Mouse (Mus musculus) forebrain, embryonic 10.5 days (tissue): ENCODE measurements around the gene Mtif3. TPM values are rescaled to one million over a fixed set of nuclear protein-coding genes. Genes with fewer than 3 reads are reported as not detected.
A peak's percentile ranks its signal among the peaks of the same experiment; 100 is the strongest.

Experiments
- DNase-seq: peaks from one replicate; pipeline ENCODE4 v3.0.0-alpha.2; 2017; ENCODE audit warnings: low spot score; ENCODE audit errors: extremely low spot score
- H3K27ac ChIP-seq: fragments of 300-500 bp; sonication (generic); 2 replicates; pipeline ENCODE4 v1.5.1; 2016; ENCODE audit warnings: mild to moderate bottlenecking
- H3K27me3 ChIP-seq: fragments of 300-500 bp; sonication (generic); 2 replicates; pipeline ENCODE4 v1.6.1; 2016; ENCODE audit warnings: mild to moderate bottlenecking; ENCODE audit not compliant: poor library complexity, severe bottlenecking
- H3K36me3 ChIP-seq: fragments of 300-500 bp; sonication (generic); replicated peaks from 2 replicates; pipeline ENCODE4 v1.6.1; 2016; ENCODE audit warnings: mild to moderate bottlenecking, moderate library complexity
- H3K4me1 ChIP-seq: fragments of 300-500 bp; sonication (generic); 2 replicates; pipeline ENCODE4 v1.6.1; 2016
- H3K4me3 ChIP-seq: fragments of 300-500 bp; sonication (generic); 2 replicates; pipeline ENCODE4 v1.5.1; 2016; ENCODE audit warnings: mild to moderate bottlenecking, moderate library complexity
- H3K9me3 ChIP-seq: fragments of 300-500 bp; sonication (generic); 2 replicates; pipeline ENCODE4 v1.6.1; 2016; ENCODE audit warnings: mild to moderate bottlenecking, moderate library complexity
- WGBS: fragments of 180-500 bp; shearing (Covaris S2); methylation state at CpG from one replicate; pipeline ENCODE4 v1.1.7; 2016; 5-methylcytosine and 5-hydroxymethylcytosine counted together
- polyA plus RNA-seq: library from polyadenylated mRNA; unstranded; fragments of >200 nt; fragmentation: Nextera tagmentation; extraction: Ambion mirVana; gene quantifications from 2 replicates; pipeline ENCODE4 v1.2.1, GENCODE M21; 2016

The Mtif3 gene
- 20.7 and 22.4 TPM in 2 replicates for polyA plus RNA-seq

DNA sequence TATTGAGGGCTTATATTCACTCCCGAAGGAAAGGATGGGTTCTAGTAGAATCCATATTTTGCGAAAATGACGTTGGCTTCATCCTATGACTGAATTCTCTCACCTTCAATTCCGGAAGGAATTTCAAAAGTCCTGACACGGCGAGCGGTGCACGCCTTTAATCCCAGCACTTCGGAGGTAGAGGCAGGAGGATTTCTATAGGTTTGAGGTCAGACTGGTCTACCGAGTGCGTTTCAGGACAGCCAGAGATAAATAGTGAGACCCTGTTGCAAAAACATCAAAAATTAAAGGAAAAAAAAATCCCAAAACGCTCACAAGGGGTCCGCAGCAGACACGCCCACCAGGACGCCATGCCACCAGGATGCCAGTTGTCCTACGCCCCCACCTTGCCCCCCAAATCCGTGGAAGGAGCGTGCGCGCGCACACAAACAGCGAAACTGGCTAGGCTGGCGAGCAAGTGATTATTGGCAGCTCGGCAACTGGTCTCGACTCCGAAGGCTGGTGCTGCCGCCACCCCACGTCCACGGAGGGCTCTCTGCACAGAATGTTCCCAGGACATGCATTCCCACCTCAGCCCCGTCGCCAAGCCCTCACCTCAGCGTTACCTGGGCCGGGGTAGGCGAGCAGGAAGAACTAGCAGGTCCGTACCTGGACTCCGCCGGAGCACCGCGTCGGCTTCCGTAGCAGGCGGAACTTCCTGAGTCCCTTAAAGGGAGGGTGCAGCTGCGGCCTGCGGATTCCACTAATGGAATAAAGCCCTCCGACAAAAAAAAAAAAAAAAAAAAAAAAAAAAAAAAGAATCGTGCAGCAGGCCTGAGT, at the start of gene Mtif3:
Mtif3 (minus strand) TSS at position 683 of the 819 bp plus-strand sequence.
- WGBS, result 2% methylated on average over 46 of the region's 46 CpGs
- peak; percentile 85 for DNase-seq
- peak within 1 kb of the TSS; percentile 88 for H3K27ac ChIP-seq
- peaks cover 16% of the 10 kb centered on the region for H3K4me1 ChIP-seq
- H3K9me3 ChIP-seq, result no peaks in the 10 kb centered on the region
- peaks cover 20% of the 10 kb centered on the region for H3K36me3 ChIP-seq
- peak within 1 kb of the TSS; percentile 80 for H3K4me3 ChIP-seq
- peaks cover 28% of the 10 kb centered on the region for H3K27me3 ChIP-seq

DNA sequence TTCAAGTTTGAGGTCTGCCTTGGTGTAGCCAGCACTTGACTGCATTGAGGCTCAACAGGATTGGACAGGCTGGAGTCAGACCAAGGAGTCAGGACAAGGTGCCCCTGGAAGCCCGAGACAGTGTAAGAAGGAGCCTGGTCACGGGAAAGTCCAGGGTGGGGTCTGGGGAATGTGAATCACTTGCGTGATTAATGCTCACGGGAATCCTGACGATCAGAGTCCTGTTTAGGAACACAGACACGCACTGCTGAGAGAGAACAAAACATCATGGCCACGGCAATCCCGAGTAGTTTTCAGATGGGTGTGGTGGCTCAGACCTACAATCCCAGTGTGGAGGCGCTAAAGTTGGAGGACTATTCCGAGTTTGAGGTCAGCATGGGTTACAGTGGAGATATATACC, 47.7 kb upstream of the Mtif3 start:
- Histone ChIP-seq H3K36me3 (no peaks in the 10 kb centered on the region; the same call in 1 of the 2 replicates), H3K4me3 (no peak overlapping the region), H3K27ac (no peak overlapping the region), H3K27me3 (no peaks in the 10 kb centered on the region), H3K9me3 (no peaks in the 10 kb centered on the region), H3K4me1 (peaks cover 3% of the 10 kb centered on the region; the same call in 1 of the 2 replicates)
- WGBS, result 88% methylated on average over 10 of the region's 10 CpGs
- no peak for DNase-seq

DNA sequence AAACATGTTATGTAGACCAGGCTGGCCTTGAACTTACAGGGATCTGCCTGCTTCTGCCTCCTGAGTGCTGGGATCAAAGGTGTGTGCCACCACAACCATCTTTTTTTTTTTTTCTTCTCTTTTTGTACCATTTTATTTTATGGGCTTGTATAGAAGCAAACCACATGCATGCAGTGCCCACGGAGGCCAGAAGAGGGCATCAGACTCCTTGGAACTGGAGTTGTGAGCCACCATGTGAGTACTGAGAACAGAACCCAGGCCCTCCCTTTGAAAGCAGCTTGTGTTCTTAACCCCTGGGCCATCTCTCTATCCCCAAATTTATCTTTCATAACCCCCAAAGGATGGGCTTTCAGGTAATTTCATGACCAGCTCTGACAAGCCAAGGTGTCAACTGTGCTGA, 39.7 kb upstream of the Mtif3 start:
- no peak for DNase-seq
- H3K27me3 ChIP-seq, result no peaks in the 10 kb centered on the region
- 63% methylated on average over 1 of the region's 1 CpGs for WGBS

DNA sequence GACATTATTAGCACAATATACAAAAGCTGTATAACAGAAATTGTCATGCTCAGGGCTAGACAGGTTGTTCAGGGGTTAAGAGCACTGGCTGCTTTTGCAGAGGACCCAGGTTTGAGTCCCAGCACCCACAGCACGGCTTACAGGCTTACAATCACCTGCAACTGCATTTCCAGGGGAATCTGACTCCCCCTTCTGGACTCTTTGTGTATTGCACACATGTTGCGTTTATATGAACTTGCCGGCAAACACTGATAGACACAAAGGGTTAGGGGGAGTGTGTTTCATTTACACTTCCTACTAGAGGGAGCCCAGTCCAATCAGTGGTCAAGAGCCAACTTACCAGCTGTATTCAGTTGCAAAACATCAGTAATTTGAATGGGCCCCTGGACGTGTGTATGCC, 37.7 kb upstream of the Mtif3 start:
- Histone ChIP-seq H3K4me3 (no peak overlapping the region), H3K27ac (no peak overlapping the region), H3K27me3 (no peaks in the 10 kb centered on the region), H3K9me3 (peaks cover 20% of the 10 kb centered on the region; the same call in 1 of the 2 replicates), H3K36me3 (no peaks in the 10 kb centered on the region), H3K4me1 (no peaks in the 10 kb centered on the region)
- 88% methylated on average over 4 of the region's 4 CpGs for WGBS
- DNase-seq, result no peak

More for the DNA sequence above, 39.7 kb upstream of the Mtif3 start:
- no peaks in the 10 kb centered on the region for H3K4me1 ChIP-seq
- no peak overlapping the region for H3K27ac ChIP-seq
- peaks cover 20% of the 10 kb centered on the region; the same call in 1 of the 2 replicates for H3K9me3 ChIP-seq
- H3K4me3 ChIP-seq, result no peak overlapping the region
- no peaks in the 10 kb centered on the region for H3K36me3 ChIP-seq

DNA sequence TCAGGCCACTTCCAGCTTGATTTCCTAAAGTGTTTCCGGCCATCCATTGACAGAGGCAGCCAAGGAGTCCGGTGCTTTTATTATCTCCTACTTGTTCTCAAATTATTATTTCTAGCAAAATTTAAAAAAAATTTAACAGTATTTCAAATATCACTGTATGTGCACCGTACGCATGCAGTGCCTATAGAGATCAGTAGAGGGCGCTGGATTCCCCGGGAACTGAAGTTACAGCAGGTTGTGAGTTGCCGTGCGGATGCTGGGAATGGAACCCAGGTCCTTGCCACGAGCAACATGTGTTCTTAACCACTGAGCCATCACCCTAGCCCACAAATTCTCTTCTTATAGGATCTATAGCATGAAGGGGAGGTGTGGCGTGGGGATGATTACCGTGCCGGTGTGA, 35.2 kb upstream of the Mtif3 start:
- 91% methylated on average over 12 of the region's 12 CpGs for WGBS
- Histone ChIP-seq H3K4me1 (no peaks in the 10 kb centered on the region), H3K9me3 (peaks cover 18% of the 10 kb centered on the region; the same call in 1 of the 2 replicates), H3K27ac (no peak overlapping the region), H3K36me3 (no peaks in the 10 kb centered on the region), H3K27me3 (no peaks in the 10 kb centered on the region), H3K4me3 (no peak overlapping the region)
- no peak for DNase-seq

GRCm38 (mm10) chr5:146996812-146997211, 33.2 kb upstream of the Mtif3 start:
- Histone ChIP-seq H3K4me3 (no peak overlapping the region), H3K27ac (no peak overlapping the region), H3K27me3 (no peaks in the 10 kb centered on the region), H3K9me3 (peaks cover 10% of the 10 kb centered on the region; the same call in 1 of the 2 replicates), H3K36me3 (no peaks in the 10 kb centered on the region), H3K4me1 (no peaks in the 10 kb centered on the region)
- no peak for DNase-seq
- 90% methylated on average over 7 of the region's 7 CpGs for WGBS

DNA sequence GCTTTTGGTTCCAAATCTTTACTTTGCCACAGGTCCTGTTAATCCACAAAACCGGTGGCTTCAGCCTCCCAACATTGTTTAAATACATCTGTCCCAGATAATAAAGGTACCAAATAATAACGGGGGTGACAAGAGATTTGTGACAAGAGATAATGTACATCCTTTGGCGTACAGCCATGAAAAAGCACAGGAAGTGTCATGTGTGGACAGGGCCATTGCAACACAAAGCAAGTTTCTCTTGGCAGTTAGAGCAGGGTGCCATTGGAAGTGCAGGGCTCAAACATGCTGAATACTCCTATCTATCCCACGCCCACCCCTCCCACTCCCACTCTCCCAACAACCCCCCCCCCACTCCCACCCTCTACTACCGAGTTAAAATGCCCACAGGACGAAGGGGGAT, 31.4 kb upstream of the Mtif3 start:
- Histone ChIP-seq H3K9me3 (0 out of 2 replicates have a peak, but pooled peaks cover 8% of the 10 kb centered on the region), H3K27ac (no peak overlapping the region), H3K4me3 (no peak overlapping the region), H3K36me3 (no peaks in the 10 kb centered on the region), H3K27me3 (no peaks in the 10 kb centered on the region), H3K4me1 (no peaks in the 10 kb centered on the region)
- WGBS, result 84% methylated on average over 6 of the region's 6 CpGs
- DNase-seq, result no peak

DNA sequence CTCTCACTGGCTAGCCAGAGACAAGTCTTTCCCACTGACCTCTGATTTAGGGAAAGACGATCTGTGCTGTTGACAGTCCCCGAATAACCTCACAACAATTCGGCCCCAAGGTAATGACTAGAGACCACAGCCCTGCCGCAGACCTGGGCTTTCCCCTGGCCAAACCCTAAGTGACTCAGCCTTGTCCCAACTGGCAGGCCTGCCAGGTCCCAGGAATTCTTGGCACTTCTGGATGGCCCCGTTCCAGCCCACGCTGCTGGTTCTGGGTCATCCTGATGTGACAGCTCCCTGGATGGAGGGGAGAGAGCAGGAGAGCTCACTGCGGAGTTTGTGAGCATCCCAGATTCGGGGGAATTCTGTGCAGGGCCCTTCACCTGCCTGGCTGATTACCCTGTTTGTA, 29.9 kb upstream of the Mtif3 start:
- no peaks in the 10 kb centered on the region for H3K36me3 ChIP-seq
- no peak for DNase-seq
- H3K4me1 ChIP-seq, result no peaks in the 10 kb centered on the region
- no peak overlapping the region for H3K27ac ChIP-seq
- no peak overlapping the region for H3K4me3 ChIP-seq
- no peaks in the 10 kb centered on the region for H3K9me3 ChIP-seq
- 78% methylated on average over 8 of the region's 8 CpGs for WGBS
- H3K27me3 ChIP-seq, result no peaks in the 10 kb centered on the region

DNA sequence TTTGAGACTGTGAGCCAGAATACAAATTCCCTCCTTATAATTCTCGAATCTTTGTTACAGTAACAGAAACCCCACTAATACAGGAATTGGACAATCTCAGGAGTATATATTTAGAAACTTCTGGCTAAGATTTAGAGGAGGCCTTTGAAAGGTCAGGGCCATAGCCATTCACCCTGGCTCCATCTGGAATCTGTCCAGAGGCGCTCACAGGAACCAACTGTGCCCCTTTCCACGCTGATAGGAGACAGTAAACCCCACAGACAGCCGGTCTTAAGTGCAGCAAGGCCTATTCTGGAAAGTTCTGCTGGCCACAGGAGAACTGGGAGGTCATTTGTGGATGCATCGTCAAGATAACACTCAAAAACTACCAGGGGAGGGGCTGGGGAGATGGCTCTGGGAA, 25.5 kb upstream of the Mtif3 start:
- Histone ChIP-seq H3K4me1 (peaks cover 13% of the 10 kb centered on the region), H3K27ac (no peak overlapping the region), H3K9me3 (no peaks in the 10 kb centered on the region), H3K36me3 (no peaks in the 10 kb centered on the region), H3K4me3 (no peak overlapping the region), H3K27me3 (peaks cover 18% of the 10 kb centered on the region)
- 87% methylated on average over 5 of the region's 5 CpGs for WGBS
- no peak for DNase-seq

DNA sequence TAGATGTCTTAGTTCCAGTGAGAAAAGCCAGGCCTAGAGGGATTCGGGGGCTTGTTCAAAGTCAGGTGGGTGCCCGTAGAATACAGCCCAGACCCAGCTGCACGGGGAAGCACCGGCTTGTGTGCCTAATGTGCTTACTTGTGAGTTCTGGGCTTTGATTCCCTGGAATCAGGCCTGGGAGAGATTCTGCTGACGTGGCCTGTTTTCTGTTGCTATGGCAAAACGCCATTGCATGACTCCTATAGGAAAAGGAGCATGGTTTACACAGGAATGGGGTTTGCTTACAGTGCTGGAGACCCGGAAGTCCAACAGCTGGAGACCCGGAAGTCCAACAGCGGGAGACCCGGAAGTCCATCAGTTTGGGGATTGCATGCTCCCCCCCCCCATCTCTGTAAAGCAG, 24.0 kb upstream of the Mtif3 start:
- Histone ChIP-seq H3K27me3 (peaks cover 33% of the 10 kb centered on the region), H3K27ac (no peak overlapping the region), H3K4me3 (no peak overlapping the region), H3K9me3 (no peaks in the 10 kb centered on the region), H3K4me1 (peaks cover 13% of the 10 kb centered on the region), H3K36me3 (no peaks in the 10 kb centered on the region)
- 92% methylated on average over 10 of the region's 10 CpGs for WGBS
- no peak for DNase-seq

DNA sequence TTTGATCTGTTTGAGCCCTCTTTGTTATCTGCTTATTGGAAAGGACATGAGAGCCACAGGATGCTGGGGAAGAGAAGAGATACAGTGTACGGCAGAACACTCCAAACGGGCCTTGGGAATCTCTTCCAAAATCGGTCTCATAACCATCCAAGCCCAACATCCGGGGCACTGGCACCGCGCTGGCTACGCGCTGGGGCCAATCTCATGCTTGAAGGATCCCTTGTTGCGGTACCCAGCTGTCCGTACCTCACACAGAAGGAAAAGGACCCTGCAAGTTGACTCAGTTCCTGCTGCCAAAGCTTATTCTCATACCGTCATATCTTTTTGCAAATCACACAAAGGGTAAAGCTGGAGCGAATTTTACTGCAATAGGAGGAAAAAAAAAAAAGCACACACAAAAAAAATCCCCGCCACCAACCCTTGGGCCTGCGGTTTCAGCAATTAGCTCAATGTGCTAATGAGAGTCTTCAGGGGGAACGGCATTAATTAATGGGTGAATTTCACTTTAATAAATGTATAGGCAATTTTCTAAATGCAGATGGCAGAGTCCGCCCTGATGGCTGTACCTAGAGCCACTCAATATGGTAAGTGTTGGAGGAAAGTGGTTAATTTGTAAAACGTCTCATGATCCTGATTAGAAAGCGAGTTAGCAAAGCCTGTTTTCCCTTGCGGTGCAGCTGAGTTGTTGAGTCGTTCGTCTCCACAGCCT, 22.3 kb upstream of the Mtif3 start:
- no peak for DNase-seq
- H3K36me3 ChIP-seq, result no peaks in the 10 kb centered on the region
- peaks cover 47% of the 10 kb centered on the region for H3K27me3 ChIP-seq
- H3K4me3 ChIP-seq, result no peak overlapping the region
- H3K4me1 ChIP-seq, result peaks cover 13% of the 10 kb centered on the region
- H3K27ac ChIP-seq, result 0 out of 2 replicates have a peak overlapping the region, but pooled peaks have one; percentile 22
- no peaks in the 10 kb centered on the region for H3K9me3 ChIP-seq
- 71% methylated on average over 21 of the region's 21 CpGs for WGBS

GRCm38 (mm10) chr5:146983216-146983615, 19.6 kb upstream of the Mtif3 start:
- H3K36me3 ChIP-seq, result no peaks in the 10 kb centered on the region
- H3K4me1 ChIP-seq, result peaks cover 13% of the 10 kb centered on the region
- no peak overlapping the region for H3K27ac ChIP-seq
- H3K4me3 ChIP-seq, result no peak overlapping the region
- no peaks in the 10 kb centered on the region for H3K9me3 ChIP-seq
- peaks cover 47% of the 10 kb centered on the region for H3K27me3 ChIP-seq
- DNase-seq, result peak; percentile 77
- WGBS, result 13% methylated on average over 8 of the region's 8 CpGs

DNA sequence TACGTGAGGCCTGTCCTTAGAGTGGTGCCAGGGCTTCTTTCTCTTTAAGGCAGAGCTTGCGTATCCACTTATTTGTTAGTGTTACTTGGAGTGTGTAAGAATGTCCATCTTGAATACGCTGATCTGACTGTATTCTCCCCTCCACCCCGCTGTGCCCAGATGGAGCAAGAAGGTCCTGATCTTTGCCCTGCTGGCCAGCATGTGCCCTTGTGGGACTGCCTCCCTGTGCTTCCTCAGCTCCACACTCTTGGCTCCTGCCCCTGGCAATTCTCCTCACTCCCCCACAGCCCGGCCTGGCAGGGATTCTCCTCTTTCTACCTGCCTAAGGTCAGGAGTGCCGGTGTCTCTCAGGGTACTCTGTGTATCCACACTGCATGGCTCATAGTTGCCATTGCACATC, 17.8 kb upstream of the Mtif3 start:
- H3K27ac ChIP-seq, result no peak overlapping the region
- H3K27me3 ChIP-seq, result peaks cover 47% of the 10 kb centered on the region

More for the DNA sequence above, 17.8 kb upstream of the Mtif3 start:
- H3K4me1 ChIP-seq, result peaks cover 11% of the 10 kb centered on the region
- H3K9me3 ChIP-seq, result no peaks in the 10 kb centered on the region
- no peak for DNase-seq
- no peaks in the 10 kb centered on the region for H3K36me3 ChIP-seq
- H3K4me3 ChIP-seq, result no peak overlapping the region
- WGBS, result 82% methylated on average over 6 of the region's 6 CpGs
